Mouse (Mus musculus): Measurements from ENCODE around the gene Zfp467. TPM values are rescaled to one million over a fixed set of nuclear protein-coding genes. Genes with fewer than 3 reads are reported as not detected.
A peak's percentile ranks its signal among the peaks of the same experiment; 100 is the strongest.

The Zfp467 gene
- total RNA-seq (2022): 10 to 100 TPM in 3 of 4 experiments, 1 to 10 TPM in 1; 9.7 to 10.1 (median 10.1) TPM

DNA sequence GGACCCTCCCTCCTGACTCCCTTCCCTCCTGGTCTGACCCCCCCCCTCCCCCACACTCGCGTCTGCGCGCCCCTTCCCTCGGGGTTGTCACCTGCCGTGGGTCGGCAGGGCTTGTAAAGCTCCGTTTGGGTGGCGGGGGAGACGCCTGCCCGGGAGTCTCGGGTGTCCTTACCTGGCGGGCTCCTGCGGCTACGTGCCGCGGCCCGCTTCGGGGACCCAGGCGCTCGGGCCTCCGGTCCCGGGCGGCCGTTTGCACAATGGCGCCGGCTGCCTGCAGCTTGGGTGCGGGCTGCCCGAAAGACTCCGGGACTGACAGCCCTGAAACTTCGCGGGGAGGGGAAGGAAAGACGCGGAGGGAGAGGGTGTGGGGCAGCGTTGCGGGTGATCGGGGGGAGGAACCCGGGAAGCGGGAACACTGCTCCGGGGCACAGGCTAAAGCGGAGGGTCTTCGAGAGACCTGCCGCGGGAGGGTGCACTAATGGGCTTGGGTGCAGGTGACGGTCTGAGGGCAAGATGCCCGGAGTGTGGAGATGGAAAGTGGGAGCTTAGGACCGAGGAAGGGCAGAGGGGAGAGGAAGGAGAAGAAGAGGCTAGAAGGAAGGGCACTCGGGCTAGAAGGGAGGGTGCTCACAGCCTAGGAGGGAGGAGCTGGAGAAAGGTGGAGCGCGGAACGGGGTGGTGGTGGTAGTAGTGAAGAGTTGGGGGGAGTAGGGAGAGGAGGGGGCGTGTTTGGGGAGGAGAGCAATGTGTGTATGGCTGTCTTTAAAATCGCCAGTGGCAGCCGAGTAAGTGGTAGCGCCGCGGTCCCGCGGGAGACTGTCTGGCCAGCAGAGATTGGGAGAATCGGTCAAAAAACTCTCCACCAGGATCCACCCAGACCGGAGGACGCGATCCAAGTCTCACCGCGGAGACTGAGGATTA is at the start of gene Zfp467:
Zfp467 (minus strand) TSS at position 645 of the 921 bp plus-strand sequence.
- DNase-seq (ENCODE audit: low spot score): peak; percentile 49

DNA sequence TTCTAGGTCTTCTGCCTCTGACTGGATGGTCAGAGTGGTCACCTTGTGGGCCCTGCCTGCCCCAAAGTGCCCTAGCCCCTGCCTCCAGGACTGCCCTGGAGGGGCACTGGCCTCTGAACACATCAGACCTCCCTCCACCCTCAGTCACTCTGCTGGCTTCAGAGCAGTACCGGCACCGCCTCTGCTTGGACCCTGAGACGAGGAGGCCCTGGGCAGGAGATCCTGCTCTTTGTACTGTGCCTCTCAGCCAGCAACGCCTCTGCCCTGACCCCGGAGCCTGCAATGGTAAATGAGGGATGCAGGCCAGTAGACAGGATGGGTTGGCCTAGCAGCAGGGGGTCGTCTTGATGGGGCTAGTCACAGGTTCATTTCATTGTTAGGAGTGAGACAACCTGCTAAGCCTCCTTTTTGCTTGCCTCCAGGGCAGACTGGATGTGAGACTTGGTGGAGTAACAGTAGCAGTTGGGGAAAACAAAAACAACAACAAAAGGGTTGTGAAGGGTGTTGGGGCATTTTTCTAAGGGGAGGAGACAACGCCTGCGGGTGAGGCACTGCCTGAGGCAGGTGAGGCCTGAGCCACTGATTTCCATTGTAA is 47.6 kb upstream of the Zfp467 start:
- DNase-seq (ENCODE audit: low spot score): no peak

DNA sequence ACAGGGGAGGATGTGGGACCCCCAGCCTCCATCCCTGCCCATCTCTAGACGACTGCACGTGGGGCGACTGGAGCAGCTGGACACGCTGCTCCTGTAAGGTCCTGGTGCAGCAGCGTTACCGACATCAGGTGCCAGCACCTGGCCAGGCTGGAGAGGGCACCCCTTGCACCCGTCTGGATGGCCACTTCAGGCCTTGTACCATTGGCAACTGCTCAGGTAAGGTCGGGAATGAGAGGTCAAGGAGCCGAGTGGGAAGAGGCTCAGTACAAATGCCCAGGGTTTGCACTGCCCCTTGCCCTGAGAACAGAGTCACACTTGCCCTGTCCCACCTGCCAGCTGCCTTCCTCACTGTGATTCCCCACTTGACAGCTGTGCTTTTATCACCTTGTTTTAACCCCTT is 45.7 kb upstream of the Zfp467 start:
- no peak for DNase-seq (ENCODE audit: low spot score)

DNA sequence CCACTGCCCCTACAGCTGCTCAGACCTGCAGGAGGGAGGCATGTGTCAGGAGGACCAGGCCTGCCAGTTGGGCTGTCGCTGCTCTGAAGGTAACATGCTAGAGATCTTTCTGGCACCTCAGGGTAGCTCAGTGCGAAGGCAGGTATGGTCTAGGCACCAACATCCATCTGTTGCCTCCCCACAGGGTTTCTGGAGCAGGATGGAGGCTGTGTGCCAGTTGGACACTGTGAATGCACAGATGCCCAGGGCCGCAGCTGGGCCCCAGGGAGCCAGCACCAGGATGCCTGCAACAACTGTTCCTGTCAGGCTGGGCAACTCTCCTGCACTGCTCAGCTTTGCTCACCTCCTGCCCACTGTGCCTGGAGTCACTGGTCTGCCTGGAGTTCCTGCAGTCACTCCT is 44.1 kb upstream of the Zfp467 start:
- DNase-seq (ENCODE audit: low spot score): no peak

DNA sequence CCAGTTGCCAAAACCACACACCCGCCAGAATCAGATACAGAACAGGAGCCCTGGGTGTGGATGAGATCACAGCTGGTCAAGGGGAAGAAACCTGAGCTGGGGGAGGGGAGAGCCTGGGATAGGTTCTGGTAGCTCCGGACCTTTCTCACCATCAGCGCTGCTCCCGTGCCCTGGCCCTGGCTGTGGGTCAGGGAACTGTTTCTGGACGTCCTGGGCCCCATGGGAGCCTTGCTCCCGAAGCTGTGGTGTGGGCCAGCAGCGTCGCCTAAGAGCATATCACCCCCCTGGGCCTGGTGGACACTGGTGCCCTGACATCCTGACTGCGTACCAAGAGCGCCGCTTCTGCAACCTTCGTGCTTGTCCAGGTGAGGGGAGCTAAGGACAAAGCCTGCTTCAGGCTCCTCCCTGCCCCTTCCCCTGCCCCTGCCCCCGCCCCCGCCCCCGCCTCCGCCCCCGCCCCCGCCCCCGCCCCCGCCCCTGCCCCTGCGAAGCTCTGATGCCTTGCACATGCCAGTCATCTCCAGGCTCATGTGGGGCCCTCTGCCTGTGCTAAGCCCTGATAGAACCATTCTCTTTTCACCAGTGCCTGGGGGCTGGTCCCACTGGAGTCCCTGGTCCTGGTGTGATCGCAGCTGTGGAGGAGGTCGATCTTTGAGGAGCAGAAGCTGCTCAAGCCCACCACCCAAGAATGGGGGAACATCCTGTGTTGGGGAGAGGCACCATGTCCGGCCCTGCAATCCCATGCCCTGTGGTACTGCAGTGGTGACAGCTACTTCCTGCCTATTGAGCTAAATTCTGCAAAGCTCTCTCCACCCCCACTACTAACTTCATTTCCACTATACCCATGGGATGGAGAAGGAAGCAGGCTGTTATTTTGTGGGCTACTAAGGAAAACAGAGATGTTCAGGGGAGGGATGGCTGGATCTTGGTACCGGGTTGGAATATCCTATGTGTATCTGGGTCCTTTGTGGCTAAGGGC is 42.4 kb upstream of the Zfp467 start:
- DNase-seq (ENCODE audit: low spot score): peak; percentile 24

DNA sequence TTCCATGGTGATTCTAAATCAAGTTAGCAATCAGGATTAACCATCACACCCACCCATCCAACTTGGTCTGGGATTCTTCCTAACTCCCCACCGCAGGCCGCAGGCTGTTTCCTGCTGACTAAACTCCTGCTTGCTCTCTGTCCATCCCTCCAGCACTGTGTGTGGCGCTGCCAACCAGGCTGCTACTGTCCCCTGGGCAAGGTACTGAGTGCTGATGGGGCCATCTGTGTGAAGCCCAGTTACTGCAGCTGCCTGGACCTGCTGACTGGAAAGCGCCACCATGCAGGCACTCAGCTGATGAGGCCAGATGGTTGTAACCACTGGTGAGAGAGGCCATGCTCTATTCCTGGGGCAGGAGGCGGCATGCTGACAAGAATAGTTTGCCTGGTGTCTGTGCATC is 36.9 kb upstream of the Zfp467 start:
- DNase-seq (ENCODE audit: low spot score): no peak

DNA sequence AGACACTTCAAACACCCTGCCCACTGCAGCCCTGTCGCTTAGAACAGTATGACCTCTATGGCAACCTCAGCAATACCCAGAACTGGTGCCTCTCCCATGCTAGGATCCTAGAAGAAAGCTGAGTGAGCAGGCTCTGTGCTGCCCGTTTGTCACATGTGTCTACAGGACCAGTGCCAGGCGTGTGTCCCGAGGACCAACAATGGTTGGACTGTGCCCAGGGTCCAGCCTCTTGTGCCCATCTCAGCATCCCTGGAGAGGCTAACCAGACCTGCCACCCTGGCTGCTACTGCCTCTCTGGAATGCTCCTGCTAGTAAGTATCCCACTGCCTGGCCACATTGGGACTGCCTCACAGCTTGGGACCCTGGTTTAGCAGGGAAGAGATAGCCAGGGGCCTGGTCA is 32.8 kb upstream of the Zfp467 start:
- DNase-seq (ENCODE audit: low spot score): no peak

DNA sequence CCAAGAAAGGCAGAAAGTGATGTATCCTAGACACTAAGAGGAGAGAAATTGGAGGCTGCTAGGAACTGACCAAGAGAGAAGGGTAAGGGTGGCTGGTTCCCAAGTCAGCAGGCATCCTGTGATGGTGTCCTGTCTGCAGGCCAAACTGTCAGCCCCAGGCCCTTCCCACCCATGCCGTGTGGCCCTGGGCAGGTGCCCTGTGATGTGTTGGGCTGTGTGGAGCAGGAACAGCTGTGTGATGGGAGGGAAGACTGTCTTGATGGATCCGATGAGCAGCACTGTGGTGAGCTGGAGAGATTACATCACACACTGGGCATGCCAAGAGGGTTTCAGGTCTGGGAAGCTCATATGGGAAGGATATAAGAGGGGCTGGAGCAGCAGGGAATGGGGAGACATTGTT is 25.1 kb upstream of the Zfp467 start:
- DNase-seq (ENCODE audit: low spot score): no peak

DNA sequence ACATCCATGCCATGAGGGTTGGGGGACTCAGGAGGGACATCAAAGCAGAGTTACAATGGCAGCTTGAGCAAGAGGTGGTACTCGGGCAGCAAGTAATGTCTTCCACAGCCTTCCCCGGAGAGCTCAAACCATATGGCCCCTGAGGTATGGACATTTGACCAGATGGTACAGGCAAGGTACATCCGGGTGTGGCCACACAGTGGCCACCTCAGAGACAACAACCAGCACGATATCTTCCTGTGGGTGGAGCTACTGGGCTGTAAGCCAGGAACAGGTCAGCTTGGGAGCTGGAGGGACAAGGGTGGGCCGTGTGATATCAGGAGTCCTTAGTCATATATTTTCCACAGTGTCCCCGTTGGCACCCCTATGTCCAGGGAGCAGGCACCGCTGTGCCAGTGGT is 21.9 kb upstream of the Zfp467 start:
- no peak for DNase-seq (ENCODE audit: low spot score)

DNA sequence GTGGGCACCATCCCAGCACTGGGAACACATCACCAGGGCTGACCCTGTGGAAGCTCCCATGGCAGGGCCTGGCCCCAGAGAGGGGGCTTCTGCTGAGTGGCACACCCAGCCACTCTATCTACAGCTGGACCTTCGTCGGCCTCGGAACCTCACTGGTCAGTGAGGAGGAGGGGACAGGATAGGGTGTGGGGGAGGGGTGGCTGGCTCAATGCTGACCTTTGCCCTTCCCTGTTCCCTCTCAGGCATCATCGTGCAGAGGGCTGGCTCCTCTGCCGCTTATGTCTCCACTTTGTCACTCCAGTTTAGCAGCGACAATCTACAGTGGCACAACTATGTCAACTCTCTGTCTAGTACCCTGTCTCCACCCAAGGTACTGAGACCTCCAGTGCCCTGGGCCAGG is 21.1 kb upstream of the Zfp467 start:
- DNase-seq (ENCODE audit: low spot score): no peak

DNA sequence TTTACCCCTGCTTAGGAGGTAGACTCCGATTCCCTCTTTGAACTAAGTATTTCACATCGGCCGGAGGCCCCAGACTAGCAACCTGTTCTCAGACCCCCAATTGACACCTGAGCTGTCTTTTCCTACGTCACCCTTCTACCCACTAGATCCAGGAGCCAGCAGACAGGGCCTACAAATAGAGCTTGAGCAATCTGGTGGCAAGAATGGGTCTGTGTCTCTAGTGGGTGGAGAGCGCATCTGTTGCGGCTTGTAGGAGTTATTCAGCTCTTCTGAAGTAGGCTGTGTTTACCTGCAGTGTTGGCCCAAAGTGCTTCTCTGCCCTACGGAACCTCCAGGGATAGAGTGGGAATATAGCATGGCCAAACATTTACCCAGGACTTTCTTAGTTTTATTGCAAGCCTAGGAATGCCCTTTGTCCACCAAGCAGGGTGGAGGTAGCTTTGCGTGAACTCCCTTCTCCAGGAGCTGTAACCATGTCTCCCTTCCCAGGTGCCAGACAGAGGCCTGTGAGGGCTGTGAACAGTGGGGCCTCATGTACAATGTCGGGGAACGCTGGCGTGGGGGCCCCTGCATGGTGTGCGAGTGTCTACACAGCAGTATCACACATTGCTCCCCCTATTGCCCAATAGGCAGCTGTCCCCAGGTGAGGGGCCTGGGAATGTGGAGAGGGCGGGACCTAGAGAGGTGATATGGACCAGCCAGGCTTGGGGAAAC is 19.5 kb upstream of the Zfp467 start:
- no peak for DNase-seq (ENCODE audit: low spot score)

DNA sequence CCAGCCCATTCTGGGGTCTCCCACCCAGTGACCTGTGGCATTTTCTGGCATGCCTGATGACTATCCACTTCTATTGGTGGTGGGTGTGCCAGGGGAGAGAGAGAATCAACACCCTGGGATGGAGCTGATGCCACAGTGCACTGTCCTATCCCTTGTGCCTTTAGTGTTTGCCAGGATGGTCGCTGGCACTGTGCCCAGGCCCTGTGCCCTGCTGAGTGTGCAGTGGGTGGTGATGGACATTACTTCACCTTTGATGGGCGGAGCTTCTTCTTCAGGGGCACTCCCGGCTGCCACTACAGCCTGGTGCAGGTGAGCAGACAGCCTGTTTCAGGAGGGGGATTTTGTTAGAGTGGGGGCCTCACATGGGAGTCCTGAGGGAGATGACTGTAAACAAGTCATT is 7.1 kb upstream of the Zfp467 start:
- DNase-seq (ENCODE audit: low spot score): no peak

DNA sequence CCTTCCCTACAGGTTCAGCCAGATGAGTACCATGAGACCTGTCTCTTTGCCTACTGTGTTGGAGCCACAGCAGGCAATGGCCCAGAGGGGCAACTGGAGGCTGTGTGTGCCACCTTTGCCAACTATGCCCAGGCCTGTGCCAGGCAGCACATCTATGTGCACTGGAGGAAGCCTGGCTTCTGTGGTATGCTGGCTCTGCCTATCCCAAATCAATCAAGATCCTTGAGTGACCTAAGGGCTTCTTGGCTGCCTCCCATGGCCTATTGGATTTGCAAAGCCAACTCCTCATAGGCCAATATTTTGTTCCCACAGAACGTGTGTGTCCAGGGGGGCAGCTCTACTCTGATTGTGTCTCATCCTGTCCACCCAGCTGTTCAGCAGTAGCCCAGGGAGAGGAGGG is 6.5 kb upstream of the Zfp467 start:
- no peak for DNase-seq (ENCODE audit: low spot score)

DNA sequence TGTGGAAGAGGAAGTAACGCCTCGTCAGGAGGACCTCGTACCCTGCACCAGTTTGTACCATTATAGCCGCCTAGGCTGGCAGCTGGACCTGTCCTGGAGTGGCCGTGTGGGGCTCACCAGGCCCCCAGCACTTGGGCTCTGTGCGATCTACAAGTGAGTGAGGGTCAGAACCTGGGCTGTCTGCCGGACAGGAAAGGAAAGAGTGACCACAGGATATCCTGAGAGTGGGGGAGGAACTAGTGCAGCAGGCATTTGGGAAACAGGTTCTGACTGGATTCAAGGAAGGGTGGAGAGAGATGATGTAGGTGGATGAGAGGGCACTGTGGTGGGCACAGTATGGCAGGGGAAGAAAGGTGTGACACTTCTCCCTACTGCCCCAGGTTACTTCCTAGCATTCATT is 2.9 kb upstream of the Zfp467 start:
- DNase-seq (ENCODE audit: low spot score): no peak

DNA sequence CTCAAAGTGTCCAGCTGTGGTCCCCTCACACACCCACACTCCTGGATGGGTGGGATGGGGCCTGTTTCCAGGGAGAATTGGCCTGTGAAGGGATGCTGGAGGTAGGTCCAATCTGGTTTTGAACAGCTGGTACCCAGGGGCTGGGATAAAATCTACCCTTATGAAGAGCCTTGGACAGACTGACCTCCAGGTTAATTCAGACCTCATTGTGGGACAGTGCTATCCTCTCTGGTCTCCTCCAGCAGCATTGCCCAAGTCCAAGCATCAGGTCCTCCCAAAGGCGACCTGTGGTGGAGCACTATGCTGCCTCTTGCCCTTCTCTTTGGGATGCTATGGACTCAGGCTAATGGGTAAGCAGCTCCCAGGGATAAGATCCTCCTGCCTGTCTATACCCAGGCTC is 2.3 kb upstream of the Zfp467 start, which contains the start of gene Sspo:
Sspo (plus strand) TSS at position 301 of the 400 bp plus-strand sequence.
- no peak for DNase-seq (ENCODE audit: low spot score)

DNA sequence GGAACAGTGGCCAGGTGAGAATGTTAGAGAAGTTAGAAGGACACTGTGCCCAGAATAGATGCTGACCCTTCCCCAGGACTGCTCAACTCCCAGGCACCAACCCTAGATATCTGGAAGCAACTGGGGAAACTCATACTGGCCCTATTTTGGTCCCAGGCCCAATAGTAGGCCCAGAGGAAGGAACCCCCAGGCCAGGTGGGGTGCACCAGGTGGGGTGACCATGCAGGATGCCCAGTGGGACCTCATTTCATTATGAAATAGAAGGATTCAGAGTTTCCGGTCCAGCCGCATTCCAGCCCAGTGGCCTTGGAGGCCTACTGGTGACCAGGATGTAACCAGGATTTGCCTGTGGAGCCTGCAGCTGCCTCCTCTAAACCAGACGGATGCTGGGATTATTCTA is 1.3 kb upstream of the Zfp467 start:
- DNase-seq (ENCODE audit: low spot score): no peak

DNA sequence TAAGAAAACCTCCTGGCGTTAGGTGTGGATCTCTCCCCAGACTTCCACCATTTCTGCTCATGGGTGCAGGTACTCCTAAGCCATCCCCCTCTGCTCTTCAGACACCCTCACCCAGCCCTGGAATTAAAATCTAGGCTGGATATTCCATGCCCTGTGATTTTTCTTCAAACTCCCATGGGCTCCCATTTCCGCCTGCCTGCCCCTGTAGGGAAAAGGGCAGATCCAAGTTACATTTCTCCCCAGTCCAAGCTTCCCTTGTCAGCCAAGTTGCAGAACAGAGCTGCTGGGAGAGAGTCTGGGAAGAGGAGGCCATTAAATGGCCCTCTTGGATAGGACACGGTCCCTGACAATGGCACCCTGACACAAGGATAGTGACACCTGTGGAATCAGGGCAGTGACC is 631 bp upstream of the Zfp467 start:
- DNase-seq (ENCODE audit: low spot score): no peak

DNA sequence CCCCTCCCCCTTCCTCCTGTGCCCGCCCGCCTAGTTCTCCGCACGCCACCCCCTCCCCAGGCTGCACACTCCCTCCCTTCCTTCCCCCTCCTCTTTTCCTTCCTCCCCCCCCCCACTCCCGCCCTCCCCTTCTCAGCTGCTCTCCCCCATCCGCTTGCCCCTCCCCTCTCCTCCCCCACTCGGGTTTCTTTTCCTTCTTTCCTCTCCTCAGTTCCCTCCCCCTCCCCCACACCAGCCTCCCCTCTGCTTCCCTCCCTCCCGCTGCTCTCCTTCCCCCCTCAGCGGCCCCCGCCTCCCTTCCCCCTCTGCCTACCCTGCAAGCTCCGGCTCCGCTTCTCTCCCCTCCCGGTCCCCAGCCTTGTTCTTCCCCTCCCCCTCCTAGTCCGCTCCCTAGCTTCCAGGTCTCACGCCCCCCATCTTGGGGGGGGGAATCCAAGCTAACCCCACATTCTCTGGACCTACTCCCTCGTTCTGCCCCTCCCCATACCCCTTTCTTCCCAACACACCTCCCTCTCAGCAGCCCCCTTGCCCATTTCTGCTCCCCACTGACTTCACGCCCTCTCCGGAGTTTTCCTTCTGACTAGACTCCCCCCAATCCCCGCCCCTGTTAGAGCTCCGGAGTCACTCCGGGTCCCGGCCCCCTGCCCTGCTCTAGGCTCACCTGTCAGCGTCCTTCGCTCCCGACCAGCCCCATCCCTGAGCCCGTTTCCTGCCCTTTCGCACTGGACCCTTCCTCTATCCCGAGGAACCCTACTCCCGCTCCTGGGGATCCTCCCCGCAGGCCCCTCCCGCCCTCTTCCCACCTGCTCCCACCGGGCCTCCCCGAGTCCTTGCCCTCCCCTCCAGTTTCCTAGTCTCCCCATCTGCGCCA is 1.1 kb downstream of the Zfp467 start:
- DNase-seq (ENCODE audit: low spot score): peak; percentile 41

DNA sequence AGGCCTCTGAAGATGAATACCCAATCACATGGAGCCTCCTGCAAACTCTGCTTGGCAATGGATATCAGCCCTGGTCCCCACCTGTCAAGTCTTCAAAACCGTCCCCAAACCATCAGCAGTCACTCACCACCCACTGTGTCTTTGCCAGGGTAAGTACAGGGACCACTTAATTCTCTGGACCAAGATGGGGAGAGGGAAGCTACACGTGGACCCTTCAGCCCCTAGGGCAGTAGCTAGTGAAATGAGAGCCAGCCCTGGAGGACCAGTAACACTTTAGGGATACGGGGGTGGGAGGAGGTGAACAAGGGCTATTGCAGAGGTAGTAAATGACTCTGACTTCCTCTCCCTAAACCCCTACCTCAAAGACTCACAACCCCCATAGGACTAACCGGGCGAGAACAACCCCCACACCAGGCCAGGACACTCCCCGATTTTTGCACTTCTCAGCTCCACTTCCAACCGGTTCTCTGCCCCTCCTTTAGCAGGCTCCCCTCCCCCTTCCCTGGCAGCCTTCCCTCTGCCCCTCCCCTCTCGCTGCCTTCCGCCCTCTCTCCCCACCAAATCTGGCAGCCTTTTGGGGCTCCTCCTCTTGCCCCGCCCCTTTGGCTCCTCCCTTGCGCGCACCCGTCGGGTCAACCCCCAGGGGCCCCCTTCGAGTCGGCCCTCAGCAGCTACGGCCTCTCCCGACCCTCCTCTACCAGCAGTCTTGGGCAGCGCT is 1.9 kb downstream of the Zfp467 start:
- peak; percentile 93 for DNase-seq (ENCODE audit: low spot score)
